Mouse (Mus musculus): ENCODE measurements around the gene Ppp1r35.

The Ppp1r35 gene

GRCm38 (mm10) chr5:137779053-137779933, 644 bp downstream of the Ppp1r35 start:
- in situ Hi-C loops (cut with MboI, MseI): loop anchor here (5.0 to 25.0 kb wide), 3 partner anchors 252 to 1817 kb away; partner anchors contain the start of genes Get4 (in 1 of the 2) and Ssc4d (in 1 of the 2)

- in situ Hi-C loops (cut with MboI, MseI): loop anchor here (5.0 to 25.0 kb wide), 4 partner anchors 381 to 1819 kb away; partner anchors contain the start of genes Cops6 (in 1 of the 2), Get4 (in 1 of the 2) and Ssc4d (in 1 of the 2)
Measured at GRCm38 (mm10) chr5:137781661-137782060, 3.0 kb downstream of the Ppp1r35 start.

GRCm38 (mm10) chr5:137782776-137783522, 4.3 kb downstream of the Ppp1r35 start:
- in situ Hi-C loops (cut with MboI, MseI): loop anchor here (5.0 to 25.0 kb wide), 4 partner anchors 379 to 1821 kb away; partner anchors contain the start of genes Cops6 (in 1 of the 2), Get4 (in 1 of the 2) and Ssc4d (in 1 of the 2)

GRCm38 (mm10) chr5:137783901-137784540, 5.4 kb downstream of the Ppp1r35 start:
- in situ Hi-C loops (cut with MboI, MseI): loop anchor here (5.0 to 25.0 kb wide), 4 partner anchors 378 to 1822 kb away; partner anchors contain the start of genes Cops6 (in 1 of the 2), Get4 (in 1 of the 2) and Ssc4d (in 1 of the 2)

- in situ Hi-C loops (cut with MboI, MseI): loop anchor here (5.0 to 25.0 kb wide), 4 partner anchors 378 to 1822 kb away; partner anchors contain the start of genes Cops6 (in 1 of the 2), Get4 (in 1 of the 2) and Ssc4d (in 1 of the 2)
Measured at GRCm38 (mm10) chr5:137784546-137784945, 5.9 kb downstream of the Ppp1r35 start.

GRCm38 (mm10) chr5:137785164-137786031, 6.7 kb downstream of the Ppp1r35 start:
- in situ Hi-C loops (cut with MboI, MseI): loop anchor here (10.0 to 25.0 kb wide), 3 partner anchors 461 to 1823 kb away; partner anchors contain the start of genes Get4 (in 1 of the 2) and Ssc4d (in 1 of the 2)

- in situ Hi-C loops (cut with MboI, MseI): loop anchor here (10.0 to 25.0 kb wide), 3 partner anchors 462 to 1824 kb away; partner anchors contain the start of genes Get4 (in 1 of the 2) and Ssc4d (in 1 of the 2)
Measured at GRCm38 (mm10) chr5:137786109-137786942, 7.7 kb downstream of the Ppp1r35 start.

GRCm38 (mm10) chr5:137787151-137787928, 8.7 kb downstream of the Ppp1r35 start, which contains the start of the genes Mepce and Zcwpw1:
Mepce (minus strand) TSS chr5:137787655.
Zcwpw1 (plus strand) TSS chr5:137787798.
- in situ Hi-C loops (cut with MboI, MseI): loop anchor here (10.0 to 25.0 kb wide), 3 partner anchors 463 to 1825 kb away; partner anchors contain the start of genes Get4 (in 1 of the 2) and Ssc4d (in 1 of the 2)

GRCm38 (mm10) chr5:137788171-137788570, 9.5 kb downstream of the Ppp1r35 start:
- in situ Hi-C loops (cut with MboI, MseI): loop anchor here (10.0 to 25.0 kb wide), 3 partner anchors 463 to 1826 kb away; partner anchors contain the start of genes Get4 (in 1 of the 2) and Ssc4d (in 1 of the 2)

- in situ Hi-C loops (cut with MboI, MseI): loop anchor here (10.0 to 25.0 kb wide), 3 partner anchors 464 to 1827 kb away; partner anchors contain the start of genes Get4 (in 1 of the 2) and Ssc4d (in 1 of the 2)
Measured at GRCm38 (mm10) chr5:137788946-137789531, 10.4 kb downstream of the Ppp1r35 start.

- in situ Hi-C loops (cut with MboI, MseI): loop anchor here (10.0 to 25.0 kb wide), 3 partner anchors 83 to 1829 kb away; partner anchors contain the start of genes Get4 (in 1 of the 2), Pilrb2 (in 1 of the 2) and Ssc4d (in 1 of the 2)
Measured at GRCm38 (mm10) chr5:137791553-137791952, 12.9 kb downstream of the Ppp1r35 start.

- in situ Hi-C loops (cut with MboI, MseI): loop anchor here (10.0 to 25.0 kb wide), 3 partner anchors 78 to 1834 kb away; partner anchors contain the start of genes Get4 (in 1 of the 2), Pilrb2 (in 1 of the 2) and Ssc4d (in 1 of the 2)
Measured at GRCm38 (mm10) chr5:137796606-137797005, 18.0 kb downstream of the Ppp1r35 start.

- in situ Hi-C loops (cut with MboI, MseI): no loop called here
Measured at GRCm38 (mm10) chr5:137800917-137801316, 22.3 kb downstream of the Ppp1r35 start.

GRCm38 (mm10) chr5:137806158-137806557, 27.5 kb downstream of the Ppp1r35 start:
- in situ Hi-C loops (cut with MboI, MseI): loop anchor here in 1 of 2 experiments (5.0 kb wide), 1 partner anchor 71 kb away; no protein-coding TSS in a partner anchor

GRCm38 (mm10) chr5:137808316-137808715, 29.7 kb downstream of the Ppp1r35 start:
- in situ Hi-C loops (cut with MboI, MseI): loop anchor here in 1 of 2 experiments (5.0 kb wide), 1 partner anchor 69 kb away; no protein-coding TSS in a partner anchor

GRCm38 (mm10) chr5:137817466-137818222, 39.0 kb downstream of the Ppp1r35 start:
- in situ Hi-C loops (cut with MboI, MseI): no loop called here
